Mouse (Mus musculus): ENCODE measurements around the gene Wdr47. TPM values are rescaled to one million over a fixed set of nuclear protein-coding genes. Genes with fewer than 3 reads are reported as not detected.

The Wdr47 gene
- total RNA-seq (2023), result 3.5 and 4.5 TPM in 2 replicates

DNA sequence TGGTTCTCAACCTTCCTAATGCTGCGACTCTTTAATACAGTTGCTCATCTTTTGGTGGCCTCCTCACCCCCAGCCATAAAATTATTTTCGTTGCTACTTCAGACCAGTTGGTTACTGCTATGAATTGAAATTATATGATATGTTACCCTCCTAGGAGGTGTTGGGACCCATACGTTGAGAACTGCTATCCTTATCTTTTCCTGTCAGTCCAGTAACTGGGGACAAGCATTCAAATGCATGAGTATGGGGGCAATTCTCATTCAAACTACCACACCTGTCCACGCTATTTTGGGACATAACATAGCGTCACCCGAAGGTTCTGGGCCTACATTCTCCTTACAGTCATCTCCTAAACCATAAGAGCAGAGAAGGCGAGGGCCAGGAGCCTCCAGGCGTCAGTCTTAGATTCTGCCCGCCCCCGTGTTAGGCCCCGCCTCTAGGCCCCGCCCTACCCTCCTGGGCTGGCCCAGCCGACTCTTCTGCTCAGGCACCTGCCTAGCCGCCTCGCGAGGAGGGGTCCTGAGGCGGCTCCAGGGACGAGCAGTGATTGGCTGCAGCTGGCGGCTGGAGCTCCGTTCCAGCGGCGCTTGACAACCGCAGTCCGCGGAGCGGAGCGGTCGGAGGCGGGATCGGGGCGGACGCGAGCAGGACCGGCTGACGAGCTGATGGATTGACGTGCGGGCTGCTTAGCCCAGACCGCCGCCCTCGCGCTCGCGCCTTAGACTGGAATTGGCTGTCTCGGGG is at the start of gene Wdr47:
Gene Wdr47, plus strand, starts transcription at position 494 of the 744 bp plus-strand sequence.

DNA sequence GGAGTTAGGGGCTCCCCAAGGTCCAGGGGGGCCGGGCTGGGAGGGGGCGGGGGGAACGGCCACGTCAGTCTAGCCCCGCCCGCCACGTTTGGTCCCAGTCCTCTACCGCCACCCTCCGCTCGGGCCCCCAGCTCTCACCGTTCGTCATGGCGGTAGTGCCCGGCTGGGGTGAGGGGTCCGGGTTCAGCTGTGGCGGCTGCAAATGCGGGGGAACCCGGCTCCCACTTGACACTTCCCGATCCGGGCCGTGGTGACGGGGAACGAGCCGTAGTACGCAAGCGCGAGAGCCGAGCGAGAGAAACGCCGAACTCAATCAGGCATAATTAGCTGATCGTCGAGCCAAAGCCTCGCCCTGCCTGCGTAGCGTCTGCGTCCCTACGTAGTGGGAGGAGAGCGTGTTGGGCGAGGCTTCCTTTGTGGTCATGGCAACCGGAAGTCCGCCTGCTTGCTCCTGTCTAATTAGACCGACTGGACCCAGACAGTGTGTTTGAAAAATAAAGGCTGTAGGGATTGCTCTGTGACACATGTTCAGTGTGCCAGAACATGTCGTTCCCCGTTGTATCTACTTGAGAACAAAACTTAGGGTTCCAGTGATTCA is 28.8 kb upstream of the Wdr47 start, which contains the start of gene Tmem167b:
Gene Tmem167b, minus strand, starts transcription at position 334 of the 598 bp plus-strand sequence.

DNA sequence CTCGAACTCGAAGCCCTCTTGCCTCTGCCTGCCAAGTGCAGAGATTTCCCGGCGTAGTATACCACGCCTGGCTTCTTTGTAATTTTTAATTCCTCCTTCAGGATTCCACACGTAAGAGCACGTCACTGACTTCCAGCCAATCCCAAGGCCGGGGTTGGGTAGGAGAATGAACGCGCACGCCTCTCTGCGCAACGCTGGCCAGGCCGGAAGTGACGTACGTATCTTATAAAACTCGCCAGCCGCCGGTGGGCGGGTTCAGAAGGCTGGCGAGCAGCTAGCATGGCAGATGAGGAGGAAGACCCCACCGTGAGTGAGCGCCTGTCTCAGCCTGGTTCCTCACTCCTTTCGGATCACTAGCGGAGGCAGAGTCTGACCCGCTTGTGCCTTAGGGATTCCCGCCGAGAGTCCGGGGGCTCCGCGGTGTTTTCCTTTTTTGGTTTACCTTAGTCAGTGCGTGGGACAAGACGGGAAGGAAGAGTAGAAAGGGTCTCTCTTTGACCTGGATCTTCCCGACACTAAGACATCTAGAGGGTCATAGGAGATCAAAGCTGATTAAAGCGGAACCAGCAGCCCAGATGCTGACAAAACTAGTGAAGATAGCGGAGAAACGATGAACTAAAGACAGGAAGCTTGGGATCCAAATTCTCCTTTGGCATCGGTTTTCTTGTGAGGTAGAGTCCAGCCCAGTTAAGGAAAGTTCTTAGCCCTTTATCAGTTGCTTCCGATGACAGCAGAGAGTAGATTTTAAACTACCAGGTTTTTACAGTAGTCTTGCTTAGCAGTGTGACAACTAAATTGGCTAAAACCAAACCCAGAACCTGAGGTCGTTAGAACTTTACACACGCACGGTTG is 19.4 kb upstream of the Wdr47 start, which contains the start of gene Taf13:
Gene Taf13, plus strand, starts transcription at position 256 of the 852 bp plus-strand sequence.

DNA sequence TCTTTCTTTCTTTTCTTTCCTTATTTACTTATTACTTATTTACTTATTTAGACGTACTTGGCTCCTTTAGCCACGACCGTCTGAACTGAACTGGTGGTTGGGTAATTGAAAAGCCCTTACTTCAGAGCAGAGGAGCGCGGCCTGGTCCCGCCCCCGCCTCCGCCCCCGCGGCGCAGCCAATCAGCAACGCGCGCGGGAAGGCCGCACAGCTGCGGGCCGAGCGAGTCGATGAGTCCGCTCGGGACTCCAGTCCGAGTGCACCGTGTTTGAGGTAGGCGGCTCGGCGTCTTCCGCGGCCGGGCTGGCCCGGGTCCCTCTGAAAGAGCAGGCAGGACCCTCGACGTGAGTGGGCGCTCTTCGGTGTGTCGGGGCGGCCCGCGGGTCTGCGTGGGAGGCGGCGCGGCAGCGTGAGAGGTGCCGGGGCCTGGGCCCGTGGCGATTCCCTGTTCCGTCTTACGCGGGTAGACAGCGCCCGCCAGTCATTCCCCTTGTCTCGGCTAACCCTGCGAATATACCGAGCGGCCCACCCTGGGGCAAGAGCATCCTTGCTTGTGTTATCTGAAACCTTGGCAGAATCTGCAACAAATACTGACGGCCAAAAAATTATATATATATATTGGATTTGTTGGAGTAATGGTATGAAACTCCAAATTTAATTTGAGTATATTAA is 62.8 kb downstream of the Wdr47 start, which contains the start of gene Clcc1:
Gene Clcc1, plus strand, starts transcription at position 204 of the 670 bp plus-strand sequence.

Other genes with a start within 250 kb of the Wdr47 start
- gene Mybphl, start 226.4 kb upstream of the Wdr47 start, total RNA-seq (2023), result 0.32 TPM in 1 of 2 replicates, not detected in the other
- 6.2 TPM in 2 replicates for gene Psrc1, start 207.4 kb upstream of the Wdr47 start, total RNA-seq (2023)
- gene Celsr2, start 175.7 kb upstream of the Wdr47 start, total RNA-seq (2023), result 0.60 and 0.68 TPM in 2 replicates
- 41.8 and 57.4 TPM in 2 replicates for gene Sars, start 146.1 kb upstream of the Wdr47 start, total RNA-seq (2023)
- not detected in 2 replicates for gene 1700013F07Rik, start 57.1 kb upstream of the Wdr47 start, total RNA-seq (2023)
- not detected in 2 replicates for gene 5330417C22Rik, start 54.7 kb upstream of the Wdr47 start, total RNA-seq (2023)
- 39.6 and 41.8 TPM in 2 replicates for gene Tmem167b, start 28.8 kb upstream of the Wdr47 start, total RNA-seq (2023)
- 24.9 and 26.3 TPM in 2 replicates for gene Taf13, start 19.6 kb upstream of the Wdr47 start, total RNA-seq (2023)
- gene Clcc1, start 62.6 kb downstream of the Wdr47 start, total RNA-seq (2023), result 16.0 and 26.1 TPM in 2 replicates
- 10.1 and 12.5 TPM in 2 replicates for gene Gpsm2, start 131.0 kb downstream of the Wdr47 start, total RNA-seq (2023)
- not detected in 2 replicates for gene Aknad1, start 148.4 kb downstream of the Wdr47 start, total RNA-seq (2023)
- gene Stxbp3, start 249.2 kb downstream of the Wdr47 start, total RNA-seq (2023), result 34.0 and 45.6 TPM in 2 replicates

Data from neutrophil, adult 65 days (primary cell).